Mouse (Mus musculus) ES-CJ7 (cell line): ENCODE results near the gene Nrarp.

ENCODE experiments used
- DNase-seq: peaks from one replicate; pipeline ENCODE4 v3.0.0; 2011; ENCODE audit warnings: low read depth, low spot score

The Nrarp gene

DNA sequence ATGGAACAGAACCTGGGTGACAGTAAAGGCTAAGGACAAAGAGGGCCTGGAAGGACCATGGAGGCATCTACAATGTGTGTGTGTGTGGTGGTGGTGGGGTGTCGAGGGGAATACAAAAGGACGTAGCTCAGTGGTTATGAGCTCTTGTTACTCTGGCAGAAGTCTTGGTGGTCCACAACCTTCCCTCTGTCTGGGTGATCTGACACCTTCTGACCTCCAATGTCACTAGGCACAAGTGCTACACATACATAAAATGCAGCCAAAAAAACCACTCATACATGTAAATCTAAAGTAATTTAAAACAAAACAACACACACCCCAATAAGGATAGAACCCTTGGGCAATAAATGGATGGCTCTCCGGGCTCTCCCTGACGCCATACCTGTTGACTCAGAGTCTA lies 46.8 kb downstream of the Nrarp start:
- no peak for DNase-seq

DNA sequence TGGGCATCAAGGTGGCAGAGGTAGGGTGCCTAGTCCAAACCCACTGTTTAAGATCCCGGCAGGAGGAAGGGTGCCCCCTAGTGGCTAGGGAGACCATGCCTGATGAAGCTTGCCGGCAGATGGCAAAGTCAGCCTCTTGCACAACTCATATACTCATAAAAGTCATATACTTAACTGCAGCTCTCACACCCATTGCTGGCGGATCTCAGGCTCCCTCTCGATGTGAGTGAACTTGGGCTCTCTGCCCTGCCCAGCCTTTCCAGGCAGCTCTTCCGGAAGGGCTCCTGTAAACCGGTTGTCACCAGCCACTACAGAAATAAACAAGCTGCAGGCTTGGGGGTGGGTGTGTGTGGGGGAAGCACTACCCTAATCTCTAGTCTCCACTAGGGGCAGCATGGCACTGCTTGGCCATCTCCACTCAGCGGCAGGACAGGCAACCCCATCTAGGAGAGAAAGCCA lies 47.9 kb downstream of the Nrarp start:
- DNase-seq = peak; percentile 95

DNA sequence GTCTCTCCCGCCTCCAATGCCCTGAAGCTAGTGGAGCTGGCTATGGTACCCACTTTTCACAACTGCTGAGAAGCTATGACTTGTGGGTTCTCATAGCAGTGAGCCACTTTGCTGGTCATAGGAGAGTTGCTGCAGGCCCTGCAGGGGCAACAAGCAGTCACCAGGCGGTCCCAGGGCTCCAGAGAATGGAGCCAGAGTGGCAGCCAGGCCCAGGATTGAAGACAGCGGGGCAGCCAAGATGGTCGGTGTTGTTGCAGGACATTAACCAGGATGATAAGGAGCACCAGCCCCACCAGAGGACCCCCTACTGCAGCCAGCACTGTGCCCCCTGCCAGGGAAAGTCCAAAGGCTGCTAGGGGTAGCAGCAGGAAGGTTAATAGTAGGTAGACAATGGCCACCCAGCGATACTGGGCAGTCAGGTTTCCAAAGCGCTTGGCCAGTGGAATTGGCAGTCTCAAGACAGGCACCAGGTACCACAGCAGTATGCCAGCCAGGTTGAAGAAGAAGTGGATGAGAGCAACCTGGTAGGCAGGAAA lies 48.5 kb downstream of the Nrarp start:
- no peak for DNase-seq

DNA sequence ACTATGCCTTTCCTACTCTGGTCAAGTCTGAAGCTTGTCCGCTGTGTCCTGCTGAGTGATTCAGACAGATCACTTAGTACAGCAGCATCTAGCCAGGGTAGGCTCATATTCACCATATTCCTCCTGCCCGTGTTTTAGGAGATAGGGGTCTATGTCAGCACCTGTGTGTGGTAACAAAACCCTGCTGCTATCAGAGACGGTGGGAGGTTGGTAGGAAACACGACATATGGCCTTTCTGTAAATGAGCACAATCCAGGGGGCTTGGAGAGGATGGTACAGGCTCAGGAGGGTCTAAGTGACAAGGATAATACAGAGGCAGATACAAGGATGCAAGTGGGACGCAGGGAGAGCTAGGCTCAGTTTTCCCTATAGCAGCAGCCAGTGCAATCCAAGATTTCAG lies 49.0 kb downstream of the Nrarp start:
- no peak for DNase-seq

DNA sequence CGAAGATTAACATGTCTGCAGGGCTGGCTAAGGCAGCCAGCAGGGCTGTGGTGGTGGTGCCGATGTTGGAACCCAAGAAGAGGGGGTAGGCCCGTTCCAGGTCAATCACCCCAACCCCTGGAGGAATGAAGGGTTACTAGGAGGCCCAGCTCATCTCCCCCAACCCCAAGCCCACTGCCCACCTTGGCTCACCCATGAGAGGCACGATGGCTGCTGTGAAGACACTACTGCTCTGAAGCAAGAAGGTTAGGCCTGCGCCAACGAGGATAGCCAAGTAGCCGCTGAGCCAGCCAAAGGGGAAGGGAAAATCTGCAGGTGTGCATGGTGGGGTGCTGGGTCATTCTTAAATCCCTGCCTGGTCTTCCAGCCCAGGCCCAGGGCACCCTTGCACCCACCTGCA lies 50.0 kb downstream of the Nrarp start:
- DNase-seq = no peak

DNA sequence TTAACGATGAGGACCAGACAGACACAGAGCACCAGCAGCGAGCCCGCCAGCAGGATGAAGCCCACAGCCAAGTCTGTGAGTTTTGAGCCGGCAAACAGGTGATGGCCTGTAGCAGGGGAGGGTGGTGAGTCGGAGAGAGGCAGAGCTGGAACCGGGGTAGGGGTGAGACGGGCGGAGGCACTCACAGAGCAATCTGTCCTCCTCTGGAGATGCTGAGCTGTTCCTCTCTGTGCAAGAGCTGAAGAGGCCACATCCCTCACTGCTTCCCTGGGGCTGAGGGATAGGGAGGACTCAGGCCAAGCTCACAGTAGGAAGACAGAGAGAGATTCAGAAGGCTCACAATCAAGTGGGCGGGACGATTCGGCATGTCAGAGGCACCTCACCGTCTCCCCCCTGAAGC lies 50.5 kb downstream of the Nrarp start:
- DNase-seq = peak; percentile 45
